Comparison of ENCODE assay signal across 14 mouse cellular contexts in genomic region chr7:25433781-25434560, GRCm38 (mm10). TPM values are rescaled to one million over a fixed set of nuclear protein-coding genes. Genes with fewer than 3 reads are reported as not detected.
A peak's percentile ranks its signal among the peaks of the same experiment; 100 is the strongest.
DNase-seq lines count a peak whose midpoint lies in the region; ATAC-seq lines count a peak whose summit lies in the region.
"Had no signal": no experiment of that assay in that cellular context is flagged by ENCODE, and none has a peak within 500 bp of the region (broad histone marks: within the 10 kb centered on the region; RNA-seq: fewer than 3 reads in every experiment).

No protein-coding gene starts in this region.

- no peaks in the 10 kb centered on the region for H3K9me3 ChIP-seq in kidney, embryonic 15.5 days (replicated peaks)
- no peaks in the 10 kb centered on the region for H3K9me3 ChIP-seq in neural tube, embryonic 13.5 days
- H3K9me3 ChIP-seq in neural tube, embryonic 15.5 days (replicated peaks): no peaks in the 10 kb centered on the region
- H3K9me3 ChIP-seq in intestine, embryonic 14.5 days (ENCODE audit: control insufficient read depth, low read length): no peaks in the 10 kb centered on the region
- no peaks in the 10 kb centered on the region for H3K9me3 ChIP-seq in hindbrain, embryonic 14.5 days (ENCODE audit: control insufficient read depth, low read length)
- H3K9me3 ChIP-seq: embryonic facial prominence, embryonic 13.5 days; megakaryocyte, embryonic 14.5 days had no signal

- no peak overlapping the region for H3K4me3 ChIP-seq in kidney, embryonic 15.5 days (replicated peaks)
- no peak overlapping the region for H3K4me3 ChIP-seq in neural tube, embryonic 13.5 days
- no peak overlapping the region for H3K4me3 ChIP-seq in neural tube, embryonic 15.5 days (replicated peaks)
- no peak overlapping the region for H3K4me3 ChIP-seq in intestine, embryonic 14.5 days (ENCODE audit: low read depth, low read length)
- no peak overlapping the region for H3K4me3 ChIP-seq in hindbrain, embryonic 14.5 days (replicated peaks; ENCODE audit: low read length)
- H3K4me3 ChIP-seq: embryonic facial prominence, embryonic 13.5 days; megakaryocyte, embryonic 14.5 days had no signal

- H3K27ac ChIP-seq in kidney, embryonic 15.5 days: peak overlapping the region; percentile 52; the same call in 1 of the 2 replicates
- peak overlapping the region; percentile 28; the same call in 1 of the 2 replicates for H3K27ac ChIP-seq in neural tube, embryonic 13.5 days (replicated peaks)
- no peak overlapping the region for H3K27ac ChIP-seq in neural tube, embryonic 15.5 days (replicated peaks)
- peak overlapping the region; percentile 69 for H3K27ac ChIP-seq in intestine, embryonic 14.5 days (ENCODE audit: low read depth)
- no peak overlapping the region for H3K27ac ChIP-seq in hindbrain, embryonic 14.5 days
- H3K27ac ChIP-seq: embryonic facial prominence, embryonic 13.5 days had no signal

- no peak overlapping the region for H3K4me2 ChIP-seq in kidney, embryonic 15.5 days
- H3K4me2 ChIP-seq in neural tube, embryonic 13.5 days: no peak overlapping the region
- H3K4me2 ChIP-seq in neural tube, embryonic 15.5 days: no peak overlapping the region
- H3K4me2 ChIP-seq in intestine, embryonic 14.5 days (ENCODE audit: low read length): no peak overlapping the region
- no peak overlapping the region for H3K4me2 ChIP-seq in hindbrain, embryonic 14.5 days (replicated peaks)
- H3K4me2 ChIP-seq: embryonic facial prominence, embryonic 13.5 days had no signal

- no peak overlapping the region for H3K9ac ChIP-seq in kidney, embryonic 15.5 days
- H3K9ac ChIP-seq in neural tube, embryonic 13.5 days: no peak overlapping the region
- no peak overlapping the region for H3K9ac ChIP-seq in neural tube, embryonic 15.5 days (replicated peaks)
- H3K9ac ChIP-seq in intestine, embryonic 14.5 days (ENCODE audit: low read length): no peak overlapping the region
- no peak overlapping the region for H3K9ac ChIP-seq in hindbrain, embryonic 14.5 days
- H3K9ac ChIP-seq: embryonic facial prominence, embryonic 13.5 days had no signal

- no peak for DNase-seq in kidney, postnatal 4 days
- DNase-seq in intestine, embryonic 14.5 days (ENCODE audit: low spot score): no peak
- no peak for DNase-seq in hindbrain, embryonic 14.5 days (ENCODE audit: low spot score)
- DNase-seq in spleen, postnatal 10 days (ENCODE audit: low spot score in 2 of 2): no peak
- DNase-seq: cerebellum, adult 2 months; thymus, postnatal 4 days had no signal

- 75% methylated on average over 9 of the region's 9 CpGs for WGBS in kidney, embryonic 15.5 days
- 89% methylated on average over 9 of the region's 9 CpGs for WGBS in neural tube, embryonic 13.5 days
- WGBS in neural tube, embryonic 15.5 days: 89% methylated on average over 9 of the region's 9 CpGs
- WGBS in intestine, embryonic 14.5 days: 91% methylated on average over 9 of the region's 9 CpGs
- WGBS in hindbrain, embryonic 14.5 days: 92% methylated on average over 9 of the region's 9 CpGs

- H3K36me3 ChIP-seq in kidney, embryonic 15.5 days: no peaks in the 10 kb centered on the region
- H3K36me3 ChIP-seq in neural tube, embryonic 13.5 days: no peaks in the 10 kb centered on the region
- no peaks in the 10 kb centered on the region for H3K36me3 ChIP-seq in neural tube, embryonic 15.5 days
- no peaks in the 10 kb centered on the region for H3K36me3 ChIP-seq in intestine, embryonic 14.5 days (ENCODE audit: control insufficient read depth, insufficient read depth, low read length)
- no peaks in the 10 kb centered on the region for H3K36me3 ChIP-seq in hindbrain, embryonic 14.5 days (replicated peaks; ENCODE audit: control insufficient read depth, insufficient read depth)
- H3K36me3 ChIP-seq: embryonic facial prominence, embryonic 13.5 days had no signal

- peaks cover 28% of the 10 kb centered on the region for H3K4me1 ChIP-seq in kidney, embryonic 15.5 days
- peaks cover 12% of the 10 kb centered on the region for H3K4me1 ChIP-seq in neural tube, embryonic 13.5 days (replicated peaks)
- peaks cover 6% of the 10 kb centered on the region; the same call in 1 of the 2 replicates for H3K4me1 ChIP-seq in neural tube, embryonic 15.5 days
- H3K4me1 ChIP-seq in intestine, embryonic 14.5 days (replicated peaks; ENCODE audit: control insufficient read depth, insufficient read depth, low read length): peaks cover 10% of the 10 kb centered on the region
- no peaks in the 10 kb centered on the region for H3K4me1 ChIP-seq in hindbrain, embryonic 14.5 days (replicated peaks; ENCODE audit: control insufficient read depth, insufficient read depth, low read length)

- no peak for ATAC-seq in kidney, embryonic 15.5 days (replicated peaks; ENCODE audit: low FRiP score)
- ATAC-seq in neural tube, embryonic 13.5 days (ENCODE audit: low read depth): no peak
- ATAC-seq in neural tube, embryonic 15.5 days (ENCODE audit: low FRiP score): no peak
- ATAC-seq in intestine, embryonic 14.5 days (replicated peaks; ENCODE audit: low FRiP score, low TSS enrichment, low read depth): no peak
- no peak for ATAC-seq in hindbrain, embryonic 14.5 days (ENCODE audit: low FRiP score)
- ATAC-seq: forebrain, embryonic 16.5 days had no signal

- no peaks in the 10 kb centered on the region for H3K27me3 ChIP-seq in kidney, embryonic 15.5 days
- no peaks in the 10 kb centered on the region for H3K27me3 ChIP-seq in neural tube, embryonic 13.5 days
- no peaks in the 10 kb centered on the region for H3K27me3 ChIP-seq in neural tube, embryonic 15.5 days (replicated peaks)
- no peaks in the 10 kb centered on the region for H3K27me3 ChIP-seq in intestine, embryonic 14.5 days (replicated peaks; ENCODE audit: control insufficient read depth, insufficient read depth, low read length)
- H3K27me3 ChIP-seq in hindbrain, embryonic 14.5 days (ENCODE audit: control insufficient read depth, insufficient read depth, low read length): no peaks in the 10 kb centered on the region
- H3K27me3 ChIP-seq: embryonic facial prominence, embryonic 13.5 days; megakaryocyte, embryonic 14.5 days had no signal

RNA-seq across cellular contexts. Expression of gene Cxcl17, which starts 21.3 kb away (rescaled TPM):
- 0.45 and 0.84 TPM in 2 replicates for polyA plus RNA-seq in kidney, embryonic 15.5 days (2015; fragmentation: Nextera tagmentation; extraction: Ambion mirVana)
- 0.41 and 0.63 TPM in 2 replicates for polyA plus RNA-seq in neural tube, embryonic 13.5 days (2015; fragmentation: Nextera tagmentation; extraction: Ambion mirVana)
- 1.3 and 1.6 TPM in 2 replicates for polyA plus RNA-seq in neural tube, embryonic 15.5 days (2015; fragmentation: Nextera tagmentation; extraction: Ambion mirVana)
- polyA plus RNA-seq in intestine, embryonic 14.5 days (2014; fragmentation: Nextera tagmentation; extraction: Ambion mirVana): 0.42 TPM in 1 of 2 replicates, not detected in the other
- 0.67 and 0.80 TPM in 2 replicates for polyA plus RNA-seq in hindbrain, embryonic 14.5 days (2014; fragmentation: Nextera tagmentation; extraction: Ambion mirVana)
- polyA plus RNA-seq: cerebellum, adult 2 months; embryonic facial prominence, embryonic 13.5 days; hindbrain, embryonic 11.5 days; liver, adult 2 months had no signal

RNA-seq across cellular contexts. Expression of gene Lipe, which starts 35.5 kb away (rescaled TPM):
- 9.6 and 12.2 TPM in 2 replicates for polyA plus RNA-seq in kidney, embryonic 15.5 days (2015; fragmentation: Nextera tagmentation; extraction: Ambion mirVana)
- 9.9 and 11.4 TPM in 2 replicates for polyA plus RNA-seq in neural tube, embryonic 13.5 days (2015; fragmentation: Nextera tagmentation; extraction: Ambion mirVana)
- 12.1 and 12.5 TPM in 2 replicates for polyA plus RNA-seq in neural tube, embryonic 15.5 days (2015; fragmentation: Nextera tagmentation; extraction: Ambion mirVana)
- 3.6 and 4.9 TPM in 2 replicates for polyA plus RNA-seq in intestine, embryonic 14.5 days (2014; fragmentation: Nextera tagmentation; extraction: Ambion mirVana)
- 4.6 and 5.7 TPM in 2 replicates for polyA plus RNA-seq in hindbrain, embryonic 14.5 days (2014; fragmentation: Nextera tagmentation; extraction: Ambion mirVana)

RNA-seq across cellular contexts. Expression of gene Ceacam1, which starts 43.4 kb away (rescaled TPM):
- polyA plus RNA-seq in kidney, embryonic 15.5 days (2015; fragmentation: Nextera tagmentation; extraction: Ambion mirVana): 3.9 and 11.4 TPM in 2 replicates
- 1.5 and 2.2 TPM in 2 replicates for polyA plus RNA-seq in neural tube, embryonic 13.5 days (2015; fragmentation: Nextera tagmentation; extraction: Ambion mirVana)
- 1.1 and 3.4 TPM in 2 replicates for polyA plus RNA-seq in neural tube, embryonic 15.5 days (2015; fragmentation: Nextera tagmentation; extraction: Ambion mirVana)
- 12.0 and 13.1 TPM in 2 replicates for polyA plus RNA-seq in intestine, embryonic 14.5 days (2014; fragmentation: Nextera tagmentation; extraction: Ambion mirVana)
- polyA plus RNA-seq in hindbrain, embryonic 14.5 days (2014; fragmentation: Nextera tagmentation; extraction: Ambion mirVana): 0.91 and 1.4 TPM in 2 replicates

Comparison
In these comparisons a context has a peak if more than half of its experiments do, and no peak if none do; other contexts are left out.
1. H3K27ac ChIP-seq: peak in kidney, embryonic 15.5 days (single experiment), neural tube, embryonic 13.5 days (single experiment) and intestine, embryonic 14.5 days (single experiment); none in neural tube, embryonic 15.5 days (single experiment) and hindbrain, embryonic 14.5 days (single experiment).